13 mouse cellular contexts compared by ENCODE assay signal in the genomic region with DNA sequence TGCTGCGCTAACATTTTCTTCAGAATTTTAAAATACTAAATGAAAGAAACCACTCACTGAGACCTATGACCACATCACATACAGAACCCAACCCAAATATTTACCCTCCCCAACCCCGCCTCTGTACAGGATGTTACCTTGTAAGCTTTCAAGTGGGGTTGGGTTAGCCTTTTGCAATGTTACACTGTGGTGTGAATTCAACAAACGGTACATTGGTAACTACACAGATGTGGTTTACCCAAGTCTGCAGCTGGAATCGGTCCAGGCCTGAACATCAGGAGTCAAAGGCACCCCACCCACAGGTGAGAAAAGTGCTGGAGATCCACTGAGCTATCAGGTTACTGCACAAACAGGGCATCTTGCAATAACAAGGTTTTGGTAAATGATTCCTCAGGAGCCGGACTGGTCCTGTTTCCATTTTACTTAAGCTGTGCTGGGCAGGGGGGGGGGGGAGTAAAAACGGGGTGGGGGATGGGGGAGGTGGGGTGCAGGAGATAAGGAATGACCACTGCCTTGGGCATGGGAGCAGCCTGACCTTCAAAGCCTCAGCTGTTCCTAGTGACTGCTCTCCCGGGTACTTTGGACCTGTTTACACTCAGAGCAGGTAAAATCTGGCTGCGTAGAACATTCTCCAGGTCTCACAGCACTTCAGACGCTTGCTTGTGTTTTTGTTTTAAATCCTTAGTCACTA. TPM values are rescaled to one million over a fixed set of nuclear protein-coding genes. Genes with fewer than 3 reads are reported as not detected.
DNase-seq lines count a peak whose midpoint lies in the region; ATAC-seq and TF ChIP-seq lines count a peak whose summit lies in the region.
"Had no signal": no experiment of that assay in that cellular context is flagged by ENCODE, and none has a peak within 500 bp of the region (broad histone marks: within the 10 kb centered on the region; RNA-seq: fewer than 3 reads in every experiment).

No protein-coding gene starts in this region.

- no peak for TF ChIP-seq POLR2A in heart, adult 2 months (IDR thresholded peaks at IDR 0.05; ENCODE audit: insufficient read depth, low read depth, low read length)

- no peaks in the 10 kb centered on the region for H3K4me1 ChIP-seq in liver, embryonic 11.5 days (replicated peaks; ENCODE audit: control insufficient read depth, insufficient read depth, low read length)
- H3K4me1 ChIP-seq in heart, adult 2 months (ENCODE audit: control insufficient read depth, insufficient read depth, low read length): peaks cover 2% of the 10 kb centered on the region; the same call in 1 of the 2 replicates

- no peak overlapping the region for H3K27ac ChIP-seq in liver, embryonic 11.5 days (ENCODE audit: low read depth, low read length)
- no peak overlapping the region for H3K27ac ChIP-seq in heart, adult 2 months
- H3K27ac ChIP-seq: gastrocnemius, adult 2 months had no signal

- no peak for TF ChIP-seq EP300 in heart, adult 2 months (IDR thresholded peaks at IDR 0.05; ENCODE audit: insufficient read depth, low read depth, low read length)

- no peak overlapping the region for H3K4me3 ChIP-seq in liver, embryonic 11.5 days (ENCODE audit: low read depth, low read length)
- H3K4me3 ChIP-seq in heart, adult 2 months: no peak overlapping the region
- H3K4me3 ChIP-seq: gastrocnemius, adult 2 months had no signal

- peak; percentile 58 for ATAC-seq in liver, embryonic 11.5 days (replicated peaks; ENCODE audit: low FRiP score)
- ATAC-seq: hindbrain, embryonic 16.5 days had no signal

- no peak overlapping the region for H3K9ac ChIP-seq in liver, embryonic 11.5 days (ENCODE audit: low read depth, low read length)
- H3K9ac ChIP-seq in heart, adult 2 months (ENCODE audit: low read depth, low read length): no peak overlapping the region

- TF ChIP-seq CTCF in heart, adult 2 months (IDR thresholded peaks at IDR 0.05): no peak

- peak; percentile 54 to 61 for DNase-seq in CD8-positive naive resting alpha-beta T cell, adult 2 months (ENCODE audit: low read depth in 2 of 2, low spot score in 2 of 2)
- DNase-seq in kidney, adult 11 months: peak; percentile 88
- no peak for DNase-seq in liver, embryonic 11.5 days (ENCODE audit: low spot score)
- DNase-seq in natural killer cell, adult 2 months (ENCODE audit: low spot score in 2 of 2): peak; percentile 14 to 27
- DNase-seq in heart, adult 2 months: no peak
- no peak for DNase-seq in frontal cortex, postnatal 25 days (ENCODE audit: low spot score in 2 of 2)
- DNase-seq in gastrocnemius, postnatal 10 days: no peak
- no peak for DNase-seq in heart, postnatal 36 days
- DNase-seq: adrenal gland, postnatal 36 days; gastrocnemius, adult 2 months had no signal

- intact Hi-C loops in heart, adult 2 months (cut with DNase I): no loop called here
- intact Hi-C loops in heart, postnatal 36 days (cut with DNase I): no loop called here

- H3K36me3 ChIP-seq in liver, embryonic 11.5 days (ENCODE audit: control insufficient read depth, insufficient read depth, low read length): no peaks in the 10 kb centered on the region
- H3K36me3 ChIP-seq in heart, adult 2 months (ENCODE audit: control insufficient read depth, insufficient read depth, low read length): no peaks in the 10 kb centered on the region

- no peaks in the 10 kb centered on the region for H3K27me3 ChIP-seq in liver, embryonic 11.5 days (replicated peaks; ENCODE audit: control insufficient read depth, insufficient read depth, low read length)
- H3K27me3 ChIP-seq in heart, adult 2 months (ENCODE audit: control insufficient read depth, insufficient read depth, low read length): no peaks in the 10 kb centered on the region

- H3K4me2 ChIP-seq in liver, embryonic 11.5 days: no peak overlapping the region

- H3K9me3 ChIP-seq in liver, embryonic 11.5 days (ENCODE audit: control insufficient read depth, low read length): no peaks in the 10 kb centered on the region

- 60% methylated on average over 9 of the region's 9 CpGs for WGBS in liver, embryonic 11.5 days
- WGBS in heart, adult 2 months: 78% methylated on average over 9 of the region's 9 CpGs

- H3K79me2 ChIP-seq in heart, adult 2 months (replicated peaks; ENCODE audit: control insufficient read depth, insufficient read depth, low read length): no peaks in the 10 kb centered on the region

RNA-seq across cellular contexts. Expression of a gene that starts 3.6 kb away (rescaled TPM):
- 0.27 and 0.29 TPM in 2 replicates for polyA plus RNA-seq in liver, embryonic 11.5 days (2014; fragmentation: Nextera tagmentation; extraction: Ambion mirVana)
- 1 to 10 TPM; 1.0 to 2.5 TPM for total RNA-seq in heart, adult 2 months (2021)
- polyA plus RNA-seq in heart, adult 2 months (2012; rRNA removed): 0.67 and 1.4 TPM in 2 replicates
- 1 to 10 TPM; 1.8 to 2.3 TPM for total RNA-seq in gastrocnemius, postnatal 10 days (2021)
- total RNA-seq in heart, postnatal 36 days (2021): 1 to 10 TPM; 1.9 to 2.1 TPM

RNA-seq across cellular contexts. Expression of a gene that starts 11.8 kb away (rescaled TPM):
- polyA plus RNA-seq in liver, embryonic 11.5 days (2014; fragmentation: Nextera tagmentation; extraction: Ambion mirVana): not detected in 2 replicates
- total RNA-seq in heart, adult 2 months (2021): not detected
- not detected in 2 replicates for polyA plus RNA-seq in heart, adult 2 months (2012; rRNA removed)
- not detected for total RNA-seq in gastrocnemius, postnatal 10 days (2021)
- total RNA-seq in heart, postnatal 36 days (2021): not detected
- total RNA-seq: adrenal gland, postnatal 36 days; ES-E14; gastrocnemius, adult 2 months had no signal
- polyA plus RNA-seq: hindbrain, embryonic 16.5 days; neural tube, embryonic 14.5 days had no signal

Comparison
In these comparisons a context has a peak if more than half of its experiments do, and no peak if none do; other contexts are left out.
1. DNase-seq: peak in CD8-positive naive resting alpha-beta T cell, adult 2 months (2 of 2), kidney, adult 11 months (single experiment) and natural killer cell, adult 2 months (2 of 2); none in liver, embryonic 11.5 days (single experiment), heart, adult 2 months (0 of 2), frontal cortex, postnatal 25 days (0 of 2), gastrocnemius, postnatal 10 days (single experiment) and heart, postnatal 36 days (0 of 2).